Comparison of ENCODE assay signal across 24 mouse cellular contexts in the genomic region with DNA sequence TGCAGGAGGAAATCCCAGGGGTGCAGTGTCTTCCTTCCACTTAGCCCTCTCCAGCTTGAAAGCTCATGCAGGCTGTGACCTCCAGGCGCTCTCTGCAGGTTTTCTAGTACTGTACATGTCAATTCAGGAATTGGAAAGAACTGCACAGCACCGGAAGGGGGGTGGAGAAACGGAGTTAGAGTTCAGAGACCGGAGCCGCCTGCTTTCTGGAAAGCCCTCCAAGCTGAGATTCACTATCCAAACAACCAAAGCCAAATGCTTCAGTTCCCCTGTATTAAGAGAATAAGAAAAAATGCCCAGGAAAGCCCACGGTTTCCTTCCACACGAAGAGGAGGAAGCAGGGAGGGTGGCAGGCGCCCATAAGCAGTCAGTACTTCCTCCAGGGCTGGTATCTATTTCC.
DNase-seq lines count a peak whose midpoint lies in the region; ATAC-seq and TF ChIP-seq lines count a peak whose summit lies in the region.
"Had no signal": no experiment of that assay in that cellular context is flagged by ENCODE, and none has a peak within 500 bp of the region (broad histone marks: within the 10 kb centered on the region; RNA-seq: fewer than 3 reads in every experiment).

No protein-coding gene starts in this region.

- no peak overlapping the region for H3K9ac ChIP-seq in limb, embryonic 14.5 days (ENCODE audit: low read depth, low read length, severe bottlenecking)
- H3K9ac ChIP-seq: forebrain, postnatal 0 days; hindbrain, embryonic 14.5 days; kidney, embryonic 15.5 days; limb, embryonic 12.5 days; liver, embryonic 12.5 days; midbrain, embryonic 13.5 days had no signal

- no peak overlapping the region; the same call in 1 of the 2 replicates for H3K27ac ChIP-seq in heart, embryonic 10.5 days
- no peak overlapping the region for H3K27ac ChIP-seq in limb, embryonic 14.5 days (replicated peaks; ENCODE audit: low read depth, low read length)
- H3K27ac ChIP-seq: hindbrain, embryonic 14.5 days; kidney, embryonic 15.5 days; layer of hippocampus, adult 2 months; limb, embryonic 12.5 days; liver, embryonic 12.5 days; midbrain, embryonic 13.5 days had no signal

- TF ChIP-seq POLR2A in limb, embryonic 14.5 days (IDR thresholded peaks at IDR 0.05; ENCODE audit: borderline replicate concordance, extremely low read depth, insufficient read depth, insufficient read length), result no peak

- H3K4me2 ChIP-seq in limb, embryonic 14.5 days (replicated peaks; ENCODE audit: low read depth, low read length, severe bottlenecking), result no peak overlapping the region
- H3K4me2 ChIP-seq: hindbrain, embryonic 14.5 days; kidney, embryonic 15.5 days; limb, embryonic 12.5 days; midbrain, embryonic 13.5 days had no signal

- H3K9me3 ChIP-seq in heart, embryonic 10.5 days, result no peaks in the 10 kb centered on the region
- no peaks in the 10 kb centered on the region for H3K9me3 ChIP-seq in limb, embryonic 14.5 days (ENCODE audit: control insufficient read depth, low read length)
- H3K9me3 ChIP-seq: kidney, embryonic 15.5 days; limb, embryonic 12.5 days; liver, embryonic 12.5 days; megakaryocyte, embryonic 14.5 days; midbrain, embryonic 13.5 days had no signal

- peak; percentile 3 to 10 for DNase-seq in heart, postnatal 10 days
- DNase-seq in heart, embryonic 10.5 days (ENCODE audit: low spot score), result no peak
- DNase-seq in kidney, postnatal 4 days, result peak; percentile 17 to 38
- no peak for DNase-seq in kidney, adult 9 months
- DNase-seq in ZHBTc4 (ENCODE audit: low read depth, low spot score), result peak; percentile 21
- peak; percentile 18 for DNase-seq in limb, embryonic 14.5 days (ENCODE audit: low spot score)
- DNase-seq in right cerebral cortex, postnatal 4 days, result no peak
- DNase-seq in right cerebral cortex, postnatal 14 days, result no peak
- DNase-seq: adrenal gland, postnatal 10 days; B cell, adult 2 months; cerebellum, adult 8-10 months; forebrain, postnatal 0 days; gastrocnemius, postnatal 25 days; heart, postnatal 14 days; spleen, adult 18-20 months had no signal

- H3K27me3 ChIP-seq in heart, embryonic 10.5 days (ENCODE audit: insufficient read depth, poor library complexity, severe bottlenecking), result no peaks in the 10 kb centered on the region
- H3K27me3 ChIP-seq in limb, embryonic 14.5 days (ENCODE audit: control insufficient read depth, insufficient read depth, low read length), result no peaks in the 10 kb centered on the region
- H3K27me3 ChIP-seq: CH12.LX; liver, embryonic 12.5 days; megakaryocyte, embryonic 14.5 days; midbrain, embryonic 13.5 days had no signal

- H3K4me3 ChIP-seq in heart, embryonic 10.5 days, result no peak overlapping the region
- H3K4me3 ChIP-seq in limb, embryonic 14.5 days (replicated peaks; ENCODE audit: low read length), result no peak overlapping the region
- H3K4me3 ChIP-seq: kidney, embryonic 15.5 days; layer of hippocampus, adult 2 months; limb, embryonic 12.5 days; liver, embryonic 12.5 days; megakaryocyte, embryonic 14.5 days; midbrain, embryonic 13.5 days had no signal

- ATAC-seq in limb, embryonic 14.5 days (ENCODE audit: low FRiP score, low read depth), result no peak
- ATAC-seq: forebrain, postnatal 0 days; inflammation-experienced regulatory T-cells, adult 6 months; liver, embryonic 12.5 days; midbrain, embryonic 13.5 days had no signal

- no peaks in the 10 kb centered on the region for H3K36me3 ChIP-seq in heart, embryonic 10.5 days
- H3K36me3 ChIP-seq in limb, embryonic 14.5 days (ENCODE audit: control insufficient read depth, insufficient read depth, low read length), result no peaks in the 10 kb centered on the region
- H3K36me3 ChIP-seq: kidney, embryonic 15.5 days; limb, embryonic 12.5 days; liver, embryonic 12.5 days; midbrain, embryonic 13.5 days had no signal

- WGBS in heart, embryonic 10.5 days, result 71% methylated on average over 8 of the region's 8 CpGs
- WGBS in limb, embryonic 14.5 days, result 61% methylated on average over 8 of the region's 8 CpGs

- H3K4me1 ChIP-seq in heart, embryonic 10.5 days, result peaks cover 48% of the 10 kb centered on the region
- peaks cover 14% of the 10 kb centered on the region for H3K4me1 ChIP-seq in limb, embryonic 14.5 days (ENCODE audit: control insufficient read depth, insufficient read depth, low read length)
- H3K4me1 ChIP-seq: megakaryocyte, embryonic 14.5 days had no signal

- intact Hi-C loops in heart, postnatal 10 days (cut with DNase I), result loop anchor here (5.0 to 10.0 kb wide), 4 partner anchors 133 to 694 kb away; no protein-coding TSS in a partner anchor

Comparison
In these comparisons a context has a peak if more than half of its experiments do, and no peak if none do; other contexts are left out.
1. DNase-seq: peak in heart, postnatal 10 days (2 of 2), kidney, postnatal 4 days (2 of 2), ZHBTc4 (single experiment) and limb, embryonic 14.5 days (single experiment); none in heart, embryonic 10.5 days (single experiment), kidney, adult 9 months (single experiment), right cerebral cortex, postnatal 4 days (single experiment) and right cerebral cortex, postnatal 14 days (single experiment).